Mouse (Mus musculus) thymus, postnatal 14 days (tissue): ENCODE results near the gene Fxr1.
"Not testable (repeated sequence)": the region's sequence is repeated elsewhere in the genome, so short reads cannot be mapped to it uniquely, and the experiment has no call there.

ENCODE experiments used
- DNase-seq: peaks from one replicate; pipeline ENCODE4 v3.0.0; 2021

The Fxr1 gene

GRCm38 (mm10) chr3:34019540-34020381 is at the start of gene Fxr1:
Fxr1 (plus strand) TSS chr3:34019943.
- peak; percentile 89 for DNase-seq

- no peak for DNase-seq
Observed at GRCm38 (mm10) chr3:33979395-33979794, 40.3 kb upstream of the Fxr1 start.

GRCm38 (mm10) chr3:33982746-33983145 is 37.0 kb upstream of the Fxr1 start:
- DNase-seq: no peak

- no peak for DNase-seq
Observed at GRCm38 (mm10) chr3:33989302-33989701, 30.4 kb upstream of the Fxr1 start.

- no peak for DNase-seq
Observed at GRCm38 (mm10) chr3:33990451-33990850, 29.3 kb upstream of the Fxr1 start.

- DNase-seq: no peak
Observed at GRCm38 (mm10) chr3:33990921-33991320, 28.8 kb upstream of the Fxr1 start.

- DNase-seq: no peak
Observed at GRCm38 (mm10) chr3:33993421-33994126, 26.2 kb upstream of the Fxr1 start.

- DNase-seq: no peak
Observed at GRCm38 (mm10) chr3:33994127-33994488, 25.6 kb upstream of the Fxr1 start.

GRCm38 (mm10) chr3:34001691-34002090 is 18.1 kb upstream of the Fxr1 start:
- not testable (repeated sequence) for DNase-seq

GRCm38 (mm10) chr3:34003860-34004259 is 15.9 kb upstream of the Fxr1 start:
- DNase-seq: no peak

GRCm38 (mm10) chr3:34006301-34006700 is 13.4 kb upstream of the Fxr1 start:
- DNase-seq: no peak

- DNase-seq: no peak
Observed at GRCm38 (mm10) chr3:34006824-34007223, 12.9 kb upstream of the Fxr1 start.

- DNase-seq: no peak
Observed at GRCm38 (mm10) chr3:34007611-34008010, 12.1 kb upstream of the Fxr1 start.

GRCm38 (mm10) chr3:34008191-34008590 is 11.6 kb upstream of the Fxr1 start:
- no peak for DNase-seq

- DNase-seq: peak; percentile 41
Observed at GRCm38 (mm10) chr3:34020382-34021258, 877 bp downstream of the Fxr1 start.

- DNase-seq: no peak
Observed at GRCm38 (mm10) chr3:34021259-34021828, 1.6 kb downstream of the Fxr1 start.

- DNase-seq: no peak
Observed at GRCm38 (mm10) chr3:34028935-34029334, 9.2 kb downstream of the Fxr1 start.

- DNase-seq: no peak
Observed at GRCm38 (mm10) chr3:34030601-34031000, 10.9 kb downstream of the Fxr1 start.

- no peak for DNase-seq
Observed at GRCm38 (mm10) chr3:34033720-34034364, 14.1 kb downstream of the Fxr1 start.

GRCm38 (mm10) chr3:34034803-34035202 is 15.1 kb downstream of the Fxr1 start:
- no peak for DNase-seq

GRCm38 (mm10) chr3:34035706-34036105 is 16.0 kb downstream of the Fxr1 start:
- DNase-seq: no peak

- no peak for DNase-seq
Observed at GRCm38 (mm10) chr3:34041990-34042389, 22.2 kb downstream of the Fxr1 start.
